15 mouse cellular contexts compared by ENCODE assay signal in genomic region chr13:70033249-70033648, GRCm38 (mm10).
"Had no signal": no experiment of that assay in that cellular context is flagged by ENCODE, and none has a peak within 500 bp of the region (broad histone marks: within the 10 kb centered on the region; RNA-seq: fewer than 3 reads in every experiment).

No protein-coding gene starts in this region.

- H3K36me3 ChIP-seq: limb, embryonic 12.5 days; limb, embryonic 15.5 days had no signal

- DNase-seq: kidney, adult 18-20 months; kidney, adult 9 months; kidney, postnatal 14 days; kidney, postnatal 4 days; left cerebral cortex, postnatal 4 days; liver, postnatal 0 days; lung, embryonic 14.5 days; thymus, adult 18-20 months; thymus, postnatal 36 days had no signal

- H3K9me3 ChIP-seq: limb, embryonic 12.5 days; limb, embryonic 15.5 days had no signal

- H3K4me2 ChIP-seq: limb, embryonic 12.5 days; limb, embryonic 15.5 days; liver, embryonic 11.5 days; lung, embryonic 14.5 days had no signal

- H3K27me3 ChIP-seq: limb, embryonic 12.5 days; limb, embryonic 15.5 days had no signal

- H3K9ac ChIP-seq: limb, embryonic 12.5 days; limb, embryonic 15.5 days; liver, embryonic 14.5 days; liver, postnatal 0 days; lung, embryonic 14.5 days had no signal

- ATAC-seq: liver, postnatal 0 days; lung, postnatal 0 days had no signal

- H3K27ac ChIP-seq: limb, embryonic 12.5 days; limb, embryonic 15.5 days; liver, embryonic 14.5 days; macrophage had no signal

- H3K4me3 ChIP-seq: limb, embryonic 12.5 days; limb, embryonic 15.5 days had no signal
